Mouse (Mus musculus) lung, adult 2 months (tissue): ENCODE results near the gene Olfr550.

ENCODE experiments used
- CTCF ChIP-seq: fragments of 200-500 bp; IDR thresholded peaks from 2 replicates; pipeline ENCODE4 v1.5.1; 2011; ENCODE audit warnings: mild to moderate bottlenecking, low read length, control low read depth; ENCODE audit not compliant: insufficient read depth
- POLR2A ChIP-seq: fragments of 200-500 bp; IDR thresholded peaks from 2 replicates; pipeline ENCODE4 v1.6.1; 2011; ENCODE audit warnings: low read depth, mild to moderate bottlenecking, control low read depth, low read length, borderline replicate concordance; ENCODE audit errors: extremely low read depth

DNA sequence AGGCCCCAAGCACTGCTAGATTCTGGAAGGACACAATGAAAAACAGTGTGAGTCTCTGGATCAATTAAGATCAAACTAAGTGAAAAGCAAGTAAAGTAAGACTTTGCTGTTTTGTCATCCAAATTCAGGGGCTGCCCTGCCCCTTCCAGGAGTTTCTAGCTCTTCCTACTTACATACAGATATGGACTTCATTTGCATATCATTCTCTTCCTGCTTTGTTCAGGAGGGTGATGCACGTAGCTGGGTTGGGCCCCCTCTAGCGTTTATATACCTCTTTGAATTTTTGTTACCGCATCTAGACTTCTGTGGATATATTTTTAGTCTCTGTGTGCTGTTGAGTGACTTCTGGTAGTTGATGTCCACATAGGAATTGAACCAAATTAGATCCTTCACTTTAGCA, 30.0 kb upstream of the Olfr550 start:
- TF ChIP-seq CTCF (no peak), POLR2A (no peak)
